Mouse (Mus musculus): ENCODE data around the gene Pcnx2. TPM values are rescaled to one million over a fixed set of nuclear protein-coding genes. Genes with fewer than 3 reads are reported as not detected.

Gene Pcnx2
- 1.4 TPM in 2 replicates for polyA plus RNA-seq (2016; fragmentation: Nextera tagmentation; extraction: Ambion mirVana)

- Histone ChIP-seq H3K4me3 (peak within 1 kb of the TSS; percentile 47), H3K9me3 (no peaks in the 10 kb centered on the region), H3K36me3 (no peaks in the 10 kb centered on the region), H3K4me2 (replicated peaks) (peak within 1 kb of the TSS; percentile 60), H3K4me1 (0 out of 2 replicates have a peak, but pooled peaks cover 9% of the 10 kb centered on the region), H3K27ac (no peak within 1 kb of the TSS), H3K9ac (peak within 1 kb of the TSS; percentile 51), H3K27me3 (replicated peaks) (peaks cover 21% of the 10 kb centered on the region)
- WGBS, result 8% methylated on average over 44 of the region's 44 CpGs
- peak; percentile 87 for ATAC-seq (ENCODE audit: low FRiP score, low read depth)
Observed at GRCm38 (mm10) chr8:125897868-125898788, at the start of gene Pcnx2. Pcnx2 (minus strand) TSS chr8:125898317.

GRCm38 (mm10) chr8:125944511-125944910, 46.4 kb upstream of the Pcnx2 start:
- no peak for ATAC-seq (ENCODE audit: low FRiP score, low read depth)
- Histone ChIP-seq H3K4me3 (no peak overlapping the region), H3K4me2 (replicated peaks) (no peak overlapping the region), H3K27ac (no peak overlapping the region), H3K9ac (no peak overlapping the region), H3K27me3 (replicated peaks) (no peaks in the 10 kb centered on the region; the same call in 1 of the 2 replicates), H3K36me3 (no peaks in the 10 kb centered on the region), H3K9me3 (no peaks in the 10 kb centered on the region), H3K4me1 (no peaks in the 10 kb centered on the region)
- WGBS, result 84% methylated on average over 4 of the region's 4 CpGs

GRCm38 (mm10) chr8:125935649-125936048, 37.5 kb upstream of the Pcnx2 start:
- Histone ChIP-seq H3K4me1 (no peaks in the 10 kb centered on the region), H3K4me3 (no peak overlapping the region), H3K9ac (no peak overlapping the region), H3K9me3 (0 out of 2 replicates have a peak, but pooled peaks cover 4% of the 10 kb centered on the region), H3K27me3 (replicated peaks) (no peaks in the 10 kb centered on the region), H3K4me2 (replicated peaks) (no peak overlapping the region), H3K36me3 (no peaks in the 10 kb centered on the region), H3K27ac (no peak overlapping the region)
- 44% methylated on average over 9 of the region's 9 CpGs for WGBS
- no peak for ATAC-seq (ENCODE audit: low FRiP score, low read depth)

- H3K27ac ChIP-seq, result no peak overlapping the region
- 93% methylated on average over 6 of the region's 6 CpGs for WGBS
Observed at GRCm38 (mm10) chr8:125931822-125932221, 33.7 kb upstream of the Pcnx2 start.

GRCm38 (mm10) chr8:125930276-125931046, 32.3 kb upstream of the Pcnx2 start:
- no peaks in the 10 kb centered on the region for H3K4me1 ChIP-seq
- 0 out of 2 replicates have a peak, but pooled peaks cover 4% of the 10 kb centered on the region for H3K9me3 ChIP-seq
- 86% methylated on average over 11 of the region's 11 CpGs for whole genome bisulfite sequencing
- no peaks in the 10 kb centered on the region for H3K36me3 ChIP-seq
- no peak overlapping the region for H3K9ac ChIP-seq
- no peak overlapping the region for H3K4me2 ChIP-seq (replicated peaks)
- no peak for ATAC-seq (ENCODE audit: low FRiP score, low read depth)
- H3K27ac ChIP-seq, result no peak overlapping the region
- H3K4me3 ChIP-seq, result no peak overlapping the region
- H3K27me3 ChIP-seq (replicated peaks), result no peaks in the 10 kb centered on the region

More at GRCm38 (mm10) chr8:125931822-125932221, 33.7 kb upstream of the Pcnx2 start:
- no peak overlapping the region for H3K9ac ChIP-seq
- H3K4me2 ChIP-seq (replicated peaks), result no peak overlapping the region
- no peaks in the 10 kb centered on the region for H3K27me3 ChIP-seq (replicated peaks)
- H3K9me3 ChIP-seq, result 0 out of 2 replicates have a peak, but pooled peaks cover 4% of the 10 kb centered on the region
- no peaks in the 10 kb centered on the region for H3K4me1 ChIP-seq
- no peak overlapping the region for H3K4me3 ChIP-seq
- no peaks in the 10 kb centered on the region for H3K36me3 ChIP-seq
- no peak for ATAC-seq (ENCODE audit: low FRiP score, low read depth)

GRCm38 (mm10) chr8:125926636-125927035, 28.5 kb upstream of the Pcnx2 start:
- no peaks in the 10 kb centered on the region for H3K4me1 ChIP-seq
- H3K27me3 ChIP-seq (replicated peaks), result no peaks in the 10 kb centered on the region
- no peaks in the 10 kb centered on the region for H3K9me3 ChIP-seq
- H3K9ac ChIP-seq, result no peak overlapping the region
- no peaks in the 10 kb centered on the region for H3K36me3 ChIP-seq
- no peak overlapping the region for H3K4me2 ChIP-seq (replicated peaks)
- 91% methylated on average over 4 of the region's 4 CpGs for WGBS
- no peak overlapping the region for H3K27ac ChIP-seq
- no peak for ATAC-seq (ENCODE audit: low FRiP score, low read depth)
- no peak overlapping the region for H3K4me3 ChIP-seq

GRCm38 (mm10) chr8:125922333-125922732, 24.2 kb upstream of the Pcnx2 start:
- Histone ChIP-seq H3K4me2 (replicated peaks) (no peak overlapping the region), H3K27ac (no peak overlapping the region), H3K36me3 (no peaks in the 10 kb centered on the region), H3K9ac (no peak overlapping the region), H3K4me3 (no peak overlapping the region), H3K9me3 (no peaks in the 10 kb centered on the region), H3K27me3 (replicated peaks) (no peaks in the 10 kb centered on the region), H3K4me1 (0 out of 2 replicates have a peak, but pooled peaks cover 4% of the 10 kb centered on the region)
- WGBS, result 53% methylated on average over 3 of the region's 3 CpGs
- no peak for ATAC-seq (ENCODE audit: low FRiP score, low read depth)

GRCm38 (mm10) chr8:125920761-125921160, 22.6 kb upstream of the Pcnx2 start:
- H3K27ac ChIP-seq, result no peak overlapping the region
- no peak overlapping the region for H3K4me2 ChIP-seq (replicated peaks)
- no peak overlapping the region for H3K9ac ChIP-seq
- 75% methylated on average over 9 of the region's 9 CpGs for WGBS
- ATAC-seq (ENCODE audit: low FRiP score, low read depth), result no peak
- no peaks in the 10 kb centered on the region for H3K36me3 ChIP-seq
- H3K27me3 ChIP-seq (replicated peaks), result 0 out of 2 replicates have a peak, but pooled peaks cover 2% of the 10 kb centered on the region
- 0 out of 2 replicates have a peak, but pooled peaks cover 4% of the 10 kb centered on the region for H3K4me1 ChIP-seq
- H3K9me3 ChIP-seq, result no peaks in the 10 kb centered on the region
- no peak overlapping the region for H3K4me3 ChIP-seq

GRCm38 (mm10) chr8:125920281-125920680, 22.2 kb upstream of the Pcnx2 start:
- Histone ChIP-seq H3K4me1 (0 out of 2 replicates have a peak, but pooled peaks cover 4% of the 10 kb centered on the region), H3K36me3 (no peaks in the 10 kb centered on the region), H3K9me3 (no peaks in the 10 kb centered on the region), H3K4me3 (no peak overlapping the region), H3K27me3 (replicated peaks) (0 out of 2 replicates have a peak, but pooled peaks cover 2% of the 10 kb centered on the region), H3K27ac (no peak overlapping the region), H3K4me2 (replicated peaks) (no peak overlapping the region), H3K9ac (no peak overlapping the region)
- no peak for ATAC-seq (ENCODE audit: low FRiP score, low read depth)
- 71% methylated on average over 10 of the region's 10 CpGs for WGBS

- Histone ChIP-seq H3K36me3 (no peaks in the 10 kb centered on the region), H3K4me3 (no peak overlapping the region), H3K4me2 (replicated peaks) (no peak overlapping the region), H3K27ac (no peak overlapping the region), H3K9me3 (no peaks in the 10 kb centered on the region), H3K4me1 (0 out of 2 replicates have a peak, but pooled peaks cover 4% of the 10 kb centered on the region), H3K27me3 (replicated peaks) (0 out of 2 replicates have a peak, but pooled peaks cover 2% of the 10 kb centered on the region), H3K9ac (no peak overlapping the region)
- WGBS, result 20% methylated on average over 8 of the region's 8 CpGs
- ATAC-seq (ENCODE audit: low FRiP score, low read depth), result no peak
Observed at GRCm38 (mm10) chr8:125919560-125919959, 21.4 kb upstream of the Pcnx2 start.

GRCm38 (mm10) chr8:125918719-125919118, 20.6 kb upstream of the Pcnx2 start:
- no peak for ATAC-seq (ENCODE audit: low FRiP score, low read depth)
- H3K9ac ChIP-seq, result no peak overlapping the region
- no peaks in the 10 kb centered on the region for H3K36me3 ChIP-seq
- H3K4me3 ChIP-seq, result no peak overlapping the region
- no peak overlapping the region for H3K4me2 ChIP-seq (replicated peaks)
- H3K27ac ChIP-seq, result no peak overlapping the region
- WGBS, result 46% methylated on average over 2 of the region's 2 CpGs
- 0 out of 2 replicates have a peak, but pooled peaks cover 4% of the 10 kb centered on the region for H3K4me1 ChIP-seq
- H3K9me3 ChIP-seq, result no peaks in the 10 kb centered on the region
- H3K27me3 ChIP-seq (replicated peaks), result 0 out of 2 replicates have a peak, but pooled peaks cover 3% of the 10 kb centered on the region

GRCm38 (mm10) chr8:125917013-125917412, 18.9 kb upstream of the Pcnx2 start:
- Histone ChIP-seq H3K4me3 (no peak overlapping the region), H3K9ac (no peak overlapping the region), H3K9me3 (no peaks in the 10 kb centered on the region), H3K27me3 (replicated peaks) (peaks cover 20% of the 10 kb centered on the region), H3K4me1 (0 out of 2 replicates have a peak, but pooled peaks cover 4% of the 10 kb centered on the region), H3K36me3 (no peaks in the 10 kb centered on the region), H3K27ac (no peak overlapping the region), H3K4me2 (replicated peaks) (no peak overlapping the region)
- 43% methylated on average over 10 of the region's 10 CpGs for WGBS
- no peak for ATAC-seq (ENCODE audit: low FRiP score, low read depth)
